Mouse (Mus musculus): ENCODE data around the gene Fam98b. TPM values are rescaled to one million over a fixed set of nuclear protein-coding genes. Genes with fewer than 3 reads are reported as not detected.

The Fam98b gene
- total and polyA plus RNA-seq, 3 experiments, result 11.1 to 83.5 (median 22.3) TPM

- TF ChIP-seq CHD1 (IDR thresholded peaks at IDR 0.05; ENCODE audit: low read depth, low read length) (no peak), RCOR1 (conservative IDR thresholded peaks at IDR 0.05; ENCODE audit: low read depth, low read length) (no peak), ETS1 (conservative IDR thresholded peaks at IDR 0.05; ENCODE audit: low read depth, low read length) (no peak), USF2 (conservative IDR thresholded peaks at IDR 0.05; ENCODE audit: low read depth, low read length) (no peak), POLR2A (IDR thresholded peaks at IDR 0.05; ENCODE audit: low read depth, low read length) (no peak), MAX (IDR thresholded peaks at IDR 0.05; ENCODE audit: low read length) (no peak), MAZ (IDR thresholded peaks at IDR 0.05; ENCODE audit: low read depth, low read length) (no peak), KAT2A (IDR thresholded peaks at IDR 0.05; ENCODE audit: insufficient replicate concordance, low read length) (no peak), GABPA (IDR thresholded peaks at IDR 0.05; ENCODE audit: insufficient replicate concordance, low read depth, low read length) (no peak), IRF4 (IDR thresholded peaks at IDR 0.05; ENCODE audit: low read depth, low read length) (no peak), RAD21 (IDR thresholded peaks at IDR 0.05; ENCODE audit: low read depth, low read length) (peak; percentile 90), ZC3H11A (IDR thresholded peaks at IDR 0.05; ENCODE audit: low read depth, low read length) (peak; percentile 64), MYC (IDR thresholded peaks at IDR 0.05; ENCODE audit: low read depth, low read length) (no peak), EP300 (IDR thresholded peaks at IDR 0.05; ENCODE audit: low read length) (no peak), SIN3A (IDR thresholded peaks at IDR 0.05; ENCODE audit: low read length) (0 out of 2 replicates have a peak, but pooled peaks have one; percentile 31), UBTF (IDR thresholded peaks at IDR 0.05; ENCODE audit: low read depth, low read length) (no peak), E2F4 (IDR thresholded peaks at IDR 0.05; ENCODE audit: insufficient replicate concordance, low read depth, low read length) (no peak), SMC3 (IDR thresholded peaks at IDR 0.05; ENCODE audit: low read depth, low read length) (peak; percentile 88), CHD2 (IDR thresholded peaks at IDR 0.05; ENCODE audit: low read length) (no peak)
Measured at GRCm38 (mm10) chr2:117231257-117231656, 18.3 kb upstream of the Fam98b start (continued).

GRCm38 (mm10) chr2:117241953-117242352, 7.6 kb upstream of the Fam98b start:
- peaks cover 15% of the 10 kb centered on the region for H3K27me3 ChIP-seq (replicated peaks)
- TF ChIP-seq GABPA (IDR thresholded peaks at IDR 0.05; ENCODE audit: insufficient replicate concordance, low read depth, low read length), result no peak
- TF ChIP-seq ZMIZ1 (IDR thresholded peaks at IDR 0.05; ENCODE audit: low read depth, low read length), result no peak
- no peak for TF ChIP-seq POLR2AphosphoS2 (IDR thresholded peaks at IDR 0.05; ENCODE audit: low read depth, low read length)
- TF ChIP-seq JUND (conservative IDR thresholded peaks at IDR 0.05; ENCODE audit: low read depth, low read length), result no peak
- no peak for TF ChIP-seq POLR2A (IDR thresholded peaks at IDR 0.05; ENCODE audit: low read depth, low read length)
- TF ChIP-seq RCOR1 (conservative IDR thresholded peaks at IDR 0.05; ENCODE audit: low read depth, low read length), result no peak
- no peak for TF ChIP-seq EP300 (IDR thresholded peaks at IDR 0.05; ENCODE audit: low read length)
- no peak for TF ChIP-seq IRF4 (IDR thresholded peaks at IDR 0.05; ENCODE audit: low read depth, low read length)
- no peak for DNase-seq (ENCODE audit: extremely low read depth)
- H3K27ac ChIP-seq (ENCODE audit: insufficient read depth, low read depth), result no peak overlapping the region
- no peaks in the 10 kb centered on the region for H3K9me3 ChIP-seq (replicated peaks; ENCODE audit: low read length)
- no peaks in the 10 kb centered on the region for H3K4me1 ChIP-seq (ENCODE audit: control insufficient read depth in 1 of 2, insufficient read depth in 2 of 2)
- H3K4me3 ChIP-seq (replicated peaks in 1 of 3; ENCODE audit: low read depth in 2 of 3, low read length in 2 of 3, poor library complexity in 1 of 3), result no peak overlapping the region
- no peak overlapping the region for H3K9ac ChIP-seq (ENCODE audit: insufficient read depth, low read depth)
- in situ Hi-C loops (cut with MboI; ENCODE audit: low pct_ligation_motif_present, low pct_unique_long_range_greater_than_20kb, low sequenced_read_pairs) (no loop called here), dilution Hi-C loops (cut with MboI; ENCODE audit: extremely low pct_ligation_motif_present, extremely low pct_unique_long_range_greater_than_20kb, low sequenced_read_pairs) (no loop called here)
- no peaks in the 10 kb centered on the region for H3K36me3 ChIP-seq (replicated peaks in 1 of 2; ENCODE audit: control insufficient read depth in 1 of 2, insufficient read depth in 1 of 2, low read length in 1 of 2)
- H3K79me2 ChIP-seq (replicated peaks; ENCODE audit: control insufficient read depth, extremely low read depth, insufficient read depth, poor library complexity, severe bottlenecking), result no peaks in the 10 kb centered on the region
- H3K4me2 ChIP-seq (ENCODE audit: insufficient read depth, low read depth, poor library complexity, severe bottlenecking), result no peak overlapping the region
